Mouse (Mus musculus) lung, embryonic 15.5 days (tissue): ENCODE measurements around the gene Jazf1. TPM values are rescaled to one million over a fixed set of nuclear protein-coding genes. Genes with fewer than 3 reads are reported as not detected.
A peak's percentile ranks its signal among the peaks of the same experiment; 100 is the strongest.

Source experiments
- ATAC-seq: fragments of 200-750 bp; cut with Nextera tagmentation; 2 replicates; pipeline ENCODE4 v1.8.0; 2017; ENCODE audit warnings: moderate number of reproducible peaks, borderline replicate concordance; ENCODE audit not compliant: low FRiP score, low TSS enrichment; ENCODE audit errors: extremely low read depth
- H3K27ac ChIP-seq: fragments of 300-500 bp; sonication (generic); 2 replicates; pipeline ENCODE4 v1.5.1; 2015; ENCODE audit warnings: moderate library complexity, mild to moderate bottlenecking, inconsistent platforms
- H3K27me3 ChIP-seq: fragments of 300-500 bp; sonication (generic); 2 replicates; pipeline ENCODE4 v1.6.1; 2015; ENCODE audit warnings: inconsistent platforms
- H3K36me3 ChIP-seq: fragments of 300-500 bp; sonication (generic); 2 replicates; pipeline ENCODE4 v1.6.1; 2015; ENCODE audit warnings: inconsistent platforms
- H3K4me1 ChIP-seq: fragments of 300-500 bp; sonication (generic); 2 replicates; pipeline ENCODE4 v1.6.1; 2015; ENCODE audit warnings: inconsistent platforms
- H3K4me2 ChIP-seq: fragments of 300-500 bp; sonication (generic); 2 replicates; pipeline ENCODE4 v1.6.1; 2015; ENCODE audit warnings: inconsistent platforms, mild to moderate bottlenecking, moderate library complexity
- H3K4me3 ChIP-seq: fragments of 300-500 bp; sonication (generic); 2 replicates; pipeline ENCODE4 v1.5.1; 2015; ENCODE audit warnings: mild to moderate bottlenecking, inconsistent platforms
- H3K9ac ChIP-seq: fragments of 300-500 bp; sonication (generic); 2 replicates; pipeline ENCODE4 v1.6.1; 2015; ENCODE audit warnings: inconsistent platforms
- H3K9me3 ChIP-seq: fragments of 300-500 bp; sonication (generic); 2 replicates; pipeline ENCODE4 v1.6.1; 2016; ENCODE audit warnings: inconsistent platforms
- WGBS: fragments of 180-500 bp; shearing (Covaris S2); methylation state at CpG from one replicate; pipeline ENCODE4 v1.1.7; 2015; 5-methylcytosine and 5-hydroxymethylcytosine counted together
- polyA plus RNA-seq: library from polyadenylated mRNA; unstranded; fragments of >200 nt; fragmentation: Nextera tagmentation; extraction: Ambion mirVana; gene quantifications from 2 replicates; pipeline ENCODE4 v1.2.1, GENCODE M21; 2015

Jazf1 gene
- polyA plus RNA-seq, 1 experiment from 2014 or later = 4.7 TPM

- H3K36me3 ChIP-seq = no peaks in the 10 kb centered on the region
- no peak overlapping the region for H3K4me2 ChIP-seq
- no peak for ATAC-seq
- WGBS = 60% methylated on average over 7 of the region's 7 CpGs
- H3K4me3 ChIP-seq = no peak overlapping the region
- no peaks in the 10 kb centered on the region for H3K4me1 ChIP-seq
- H3K27ac ChIP-seq = no peak overlapping the region
- H3K9ac ChIP-seq = no peak overlapping the region
- no peaks in the 10 kb centered on the region for H3K27me3 ChIP-seq
- H3K9me3 ChIP-seq = no peaks in the 10 kb centered on the region
These were observed 149.0 kb downstream of the Jazf1 start for GRCm38 (mm10) chr6:52919442-52919841.

GRCm38 (mm10) chr6:52918980-52919379 lies 149.5 kb downstream of the Jazf1 start:
- no peak overlapping the region for H3K4me2 ChIP-seq
- WGBS = 1% methylated on average over 2 of the region's 2 CpGs
- H3K4me3 ChIP-seq = no peak overlapping the region
- no peaks in the 10 kb centered on the region for H3K27me3 ChIP-seq
- H3K9me3 ChIP-seq = no peaks in the 10 kb centered on the region
- no peaks in the 10 kb centered on the region for H3K4me1 ChIP-seq
- ATAC-seq = 0 out of 2 replicates have a peak, but pooled peaks have one; percentile 62
- no peak overlapping the region for H3K9ac ChIP-seq
- no peak overlapping the region for H3K27ac ChIP-seq
- H3K36me3 ChIP-seq = no peaks in the 10 kb centered on the region

- Histone ChIP-seq H3K36me3 (no peaks in the 10 kb centered on the region), H3K4me2 (no peak overlapping the region), H3K4me1 (no peaks in the 10 kb centered on the region), H3K4me3 (no peak overlapping the region), H3K9me3 (no peaks in the 10 kb centered on the region), H3K27me3 (no peaks in the 10 kb centered on the region), H3K9ac (no peak overlapping the region), H3K27ac (no peak overlapping the region)
- ATAC-seq = no peak
- 88% methylated on average over 4 of the region's 4 CpGs for WGBS
These were observed 151.0 kb downstream of the Jazf1 start for GRCm38 (mm10) chr6:52917471-52917870.

GRCm38 (mm10) chr6:52916836-52917376 lies 151.5 kb downstream of the Jazf1 start:
- WGBS = 88% methylated on average over 3 of the region's 3 CpGs
- H3K36me3 ChIP-seq = no peaks in the 10 kb centered on the region
- H3K9me3 ChIP-seq = no peaks in the 10 kb centered on the region
- H3K9ac ChIP-seq = no peak overlapping the region
- H3K4me3 ChIP-seq = no peak overlapping the region
- no peaks in the 10 kb centered on the region for H3K4me1 ChIP-seq
- no peak overlapping the region for H3K4me2 ChIP-seq
- H3K27me3 ChIP-seq = no peaks in the 10 kb centered on the region
- ATAC-seq = no peak
- H3K27ac ChIP-seq = no peak overlapping the region

GRCm38 (mm10) chr6:52914921-52915320 lies 153.5 kb downstream of the Jazf1 start:
- Histone ChIP-seq H3K27ac (no peak overlapping the region), H3K4me1 (no peaks in the 10 kb centered on the region), H3K4me2 (no peak overlapping the region), H3K4me3 (no peak overlapping the region), H3K9ac (no peak overlapping the region), H3K27me3 (no peaks in the 10 kb centered on the region), H3K36me3 (no peaks in the 10 kb centered on the region), H3K9me3 (no peaks in the 10 kb centered on the region)
- ATAC-seq = no peak
- WGBS = 75% methylated on average over 2 of the region's 2 CpGs

GRCm38 (mm10) chr6:52912143-52912918 lies 156.1 kb downstream of the Jazf1 start:
- no peak overlapping the region for H3K4me2 ChIP-seq
- H3K4me3 ChIP-seq = no peak overlapping the region
- ATAC-seq = no peak
- WGBS = 66% methylated on average over 5 of the region's 5 CpGs
- no peaks in the 10 kb centered on the region for H3K36me3 ChIP-seq
- H3K27ac ChIP-seq = no peak overlapping the region
- H3K9ac ChIP-seq = no peak overlapping the region
- no peaks in the 10 kb centered on the region for H3K27me3 ChIP-seq
- H3K4me1 ChIP-seq = no peaks in the 10 kb centered on the region
- H3K9me3 ChIP-seq = no peaks in the 10 kb centered on the region

- no peaks in the 10 kb centered on the region for H3K36me3 ChIP-seq
- no peaks in the 10 kb centered on the region for H3K27me3 ChIP-seq
- no peak overlapping the region for H3K4me3 ChIP-seq
- H3K9me3 ChIP-seq = no peaks in the 10 kb centered on the region
- H3K27ac ChIP-seq = no peak overlapping the region
- peaks cover 6% of the 10 kb centered on the region; the same call in 1 of the 2 replicates for H3K4me1 ChIP-seq
- WGBS = 68% methylated on average over 5 of the region's 5 CpGs
- ATAC-seq = no peak
- H3K9ac ChIP-seq = no peak overlapping the region
- H3K4me2 ChIP-seq = no peak overlapping the region
These were observed 161.6 kb downstream of the Jazf1 start for GRCm38 (mm10) chr6:52906801-52907200.

GRCm38 (mm10) chr6:52905100-52905499 lies 163.3 kb downstream of the Jazf1 start:
- Histone ChIP-seq H3K9ac (no peak overlapping the region), H3K4me3 (no peak overlapping the region), H3K27me3 (no peaks in the 10 kb centered on the region), H3K4me2 (no peak overlapping the region), H3K27ac (no peak overlapping the region), H3K9me3 (no peaks in the 10 kb centered on the region), H3K36me3 (no peaks in the 10 kb centered on the region), H3K4me1 (peaks cover 6% of the 10 kb centered on the region; the same call in 1 of the 2 replicates)
- 71% methylated on average over 3 of the region's 3 CpGs for WGBS
- no peak for ATAC-seq

- ATAC-seq = no peak
- no peaks in the 10 kb centered on the region for H3K36me3 ChIP-seq
- H3K27me3 ChIP-seq = no peaks in the 10 kb centered on the region
- H3K9ac ChIP-seq = no peak overlapping the region
- H3K27ac ChIP-seq = no peak overlapping the region
- WGBS = 65% methylated on average over 4 of the region's 4 CpGs
- no peak overlapping the region for H3K4me2 ChIP-seq
- no peak overlapping the region for H3K4me3 ChIP-seq
- peaks cover 6% of the 10 kb centered on the region; the same call in 1 of the 2 replicates for H3K4me1 ChIP-seq
- no peaks in the 10 kb centered on the region for H3K9me3 ChIP-seq
These were observed 165.0 kb downstream of the Jazf1 start for GRCm38 (mm10) chr6:52903226-52903960.

GRCm38 (mm10) chr6:52899574-52900245 lies 168.7 kb downstream of the Jazf1 start:
- no peaks in the 10 kb centered on the region for H3K36me3 ChIP-seq
- 77% methylated on average over 3 of the region's 3 CpGs for WGBS
- H3K4me3 ChIP-seq = no peak overlapping the region
- no peak overlapping the region for H3K27ac ChIP-seq
- H3K4me1 ChIP-seq = peaks cover 5% of the 10 kb centered on the region; the same call in 1 of the 2 replicates
- no peak overlapping the region for H3K9ac ChIP-seq
- no peak overlapping the region for H3K4me2 ChIP-seq
- ATAC-seq = no peak
- H3K9me3 ChIP-seq = no peaks in the 10 kb centered on the region
- H3K27me3 ChIP-seq = no peaks in the 10 kb centered on the region

- H3K27ac ChIP-seq = no peak overlapping the region
- H3K4me2 ChIP-seq = no peak overlapping the region
- no peaks in the 10 kb centered on the region for H3K9me3 ChIP-seq
- H3K4me1 ChIP-seq = 0 out of 2 replicates have a peak, but pooled peaks cover 3% of the 10 kb centered on the region
- no peak overlapping the region for H3K9ac ChIP-seq
- 67% methylated on average over 4 of the region's 4 CpGs for WGBS
- no peaks in the 10 kb centered on the region for H3K27me3 ChIP-seq
- no peak for ATAC-seq
- H3K4me3 ChIP-seq = no peak overlapping the region
- no peaks in the 10 kb centered on the region for H3K36me3 ChIP-seq
These were observed 173.4 kb downstream of the Jazf1 start for GRCm38 (mm10) chr6:52895075-52895474.
